Mouse (Mus musculus) embryonic facial prominence, embryonic 11.5 days (tissue): Measurements from ENCODE around the gene Tmc1. TPM values are rescaled to one million over a fixed set of nuclear protein-coding genes. Genes with fewer than 3 reads are reported as not detected.

ENCODE experiments used
- ATAC-seq: fragments of 200-750 bp; cut with Nextera tagmentation; replicated peaks from 2 replicates; pipeline ENCODE4 v1.8.0; 2017; ENCODE audit warnings: low read depth; ENCODE audit not compliant: insufficient number of reproducible peaks, low FRiP score, low TSS enrichment
- DNase-seq: peaks from one replicate; pipeline ENCODE4 v3.0.0-alpha.2; 2015; ENCODE audit warnings: low spot score
- H3K27ac ChIP-seq: fragments of 300-500 bp; sonication (generic); replicated peaks from 2 replicates; pipeline ENCODE4 v1.5.1; 2014; ENCODE audit warnings: mild to moderate bottlenecking, low read depth, low read length, control low read depth
- H3K27me3 ChIP-seq: fragments of 300-500 bp; sonication (generic); 2 replicates; pipeline ENCODE4 v1.6.1; 2014; ENCODE audit warnings: mild to moderate bottlenecking, low read length, moderate library complexity, mixed read lengths; ENCODE audit not compliant: control insufficient read depth, insufficient read depth
- H3K36me3 ChIP-seq: fragments of 300-500 bp; sonication (generic); replicated peaks from 2 replicates; pipeline ENCODE4 v1.6.1; 2014; ENCODE audit warnings: low read depth, mild to moderate bottlenecking, low read length, moderate library complexity, mixed read lengths; ENCODE audit not compliant: control insufficient read depth, insufficient read depth
- H3K4me1 ChIP-seq: fragments of 300-500 bp; sonication (generic); 2 replicates; pipeline ENCODE4 v1.6.1; 2014; ENCODE audit warnings: low read length, mixed read lengths; ENCODE audit not compliant: control insufficient read depth, insufficient read depth
- H3K4me2 ChIP-seq: fragments of 300-500 bp; sonication (generic); 2 replicates; pipeline ENCODE4 v1.6.1; 2014; ENCODE audit warnings: low read depth, mild to moderate bottlenecking, control low read depth, low read length, moderate library complexity
- H3K4me3 ChIP-seq: fragments of 300-500 bp; sonication (generic); 2 replicates; pipeline ENCODE4 v1.5.1; 2014; ENCODE audit warnings: low read depth, low read length, control low read depth
- H3K9ac ChIP-seq: fragments of 300-500 bp; sonication (generic); replicated peaks from 2 replicates; pipeline ENCODE4 v1.6.1; 2014; ENCODE audit warnings: mild to moderate bottlenecking, control low read depth, low read length
- H3K9me3 ChIP-seq: fragments of 300-500 bp; sonication (generic); replicated peaks from 2 replicates; pipeline ENCODE4 v1.6.1; 2016; ENCODE audit warnings: mild to moderate bottlenecking, low read length, inconsistent platforms, mixed read lengths; ENCODE audit not compliant: control insufficient read depth
- WGBS: fragments of 180-500 bp; shearing (Covaris S2); extraction: QIAGEN DNeasy Blood & Tissue Kit; methylation state at CpG from one replicate; pipeline ENCODE4 v1.1.7; 2014; 5-methylcytosine and 5-hydroxymethylcytosine counted together
- polyA plus RNA-seq: library from polyadenylated mRNA; unstranded; fragments of >200 nt; fragmentation: Nextera tagmentation; extraction: Ambion mirVana; gene quantifications from 2 replicates; pipeline ENCODE4 v1.2.1, GENCODE M21; 2014

The Tmc1 gene
- polyA plus RNA-seq, 1 experiment from 2014 or later = 0.42 TPM

DNA sequence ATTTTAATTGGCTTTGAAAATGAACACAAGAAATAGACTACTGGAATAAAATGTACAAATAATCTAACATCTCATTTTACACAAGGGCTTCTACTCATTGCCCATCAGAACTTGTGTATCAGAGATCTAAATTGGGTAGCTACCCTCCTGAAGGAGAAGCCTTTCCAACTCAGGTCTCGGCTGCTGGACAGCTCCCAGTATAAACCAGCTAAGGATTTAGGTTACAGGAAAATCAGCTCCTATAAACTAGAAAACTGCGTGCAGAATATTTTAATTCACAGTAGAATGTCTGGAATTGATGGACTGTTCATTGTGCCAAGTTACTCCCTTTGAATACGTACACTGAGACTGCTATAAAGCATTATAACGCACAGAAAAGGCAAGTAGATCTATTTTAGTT, 158.0 kb downstream of the Tmc1 start:
- ATAC-seq (no peak), DNase-seq (peak; percentile 50)
- H3K36me3 ChIP-seq = no peaks in the 10 kb centered on the region
- H3K9me3 ChIP-seq = no peaks in the 10 kb centered on the region
- WGBS = 63% methylated on average over 4 of the region's 4 CpGs
- no peak overlapping the region for H3K4me2 ChIP-seq
- no peak overlapping the region for H3K4me3 ChIP-seq
- H3K27me3 ChIP-seq = no peaks in the 10 kb centered on the region
- H3K27ac ChIP-seq = no peak overlapping the region
- H3K9ac ChIP-seq = no peak overlapping the region
- no peaks in the 10 kb centered on the region for H3K4me1 ChIP-seq

DNA sequence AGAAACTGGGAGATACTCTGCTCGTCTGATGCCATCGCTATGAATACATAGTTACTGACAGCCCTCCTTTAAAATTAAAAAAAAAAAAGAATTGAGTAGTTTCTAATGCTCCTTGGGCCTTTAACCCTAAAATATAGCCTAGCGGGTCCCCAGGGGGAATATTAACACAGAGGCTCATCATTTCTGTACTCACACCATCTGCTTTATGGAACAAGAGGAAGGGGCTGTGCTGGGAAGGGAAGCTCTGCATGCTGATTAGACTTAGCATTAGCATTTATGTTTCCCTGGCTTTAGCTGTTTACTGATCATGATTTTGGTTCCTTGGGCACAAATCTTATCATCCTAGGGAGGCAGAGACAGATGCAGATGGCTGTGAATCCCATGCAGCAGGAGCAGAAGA, 159.0 kb downstream of the Tmc1 start:
- Histone ChIP-seq H3K4me3 (no peak overlapping the region), H3K4me2 (no peak overlapping the region), H3K27me3 (no peaks in the 10 kb centered on the region), H3K36me3 (no peaks in the 10 kb centered on the region), H3K4me1 (no peaks in the 10 kb centered on the region), H3K9ac (no peak overlapping the region), H3K27ac (no peak overlapping the region), H3K9me3 (no peaks in the 10 kb centered on the region)
- 79% methylated on average over 3 of the region's 3 CpGs for WGBS
- DNase-seq (no peak), ATAC-seq (no peak)

DNA sequence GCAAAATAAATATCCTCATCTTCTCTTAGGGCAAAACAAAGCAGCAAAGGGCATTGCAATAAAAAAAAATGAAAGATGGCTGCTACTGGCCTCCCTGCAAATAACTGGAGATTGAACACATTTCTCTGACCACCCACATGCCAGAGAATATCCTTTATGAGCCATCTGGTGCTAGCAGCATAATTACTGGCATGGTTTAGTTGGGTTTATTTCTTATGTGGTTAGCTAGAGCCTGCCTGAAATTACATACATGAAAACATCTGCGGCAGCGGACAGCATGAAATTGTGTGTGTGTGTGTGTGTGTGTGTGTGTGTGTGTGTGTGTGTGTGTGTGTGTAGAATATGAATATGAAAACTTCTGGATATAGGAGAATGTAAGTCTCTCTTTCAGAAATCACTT, 161.2 kb downstream of the Tmc1 start:
- H3K27me3 ChIP-seq = no peaks in the 10 kb centered on the region
- WGBS = 75% methylated on average over 2 of the region's 2 CpGs
- no peak overlapping the region for H3K4me2 ChIP-seq
- ATAC-seq (no peak), DNase-seq (peak; percentile 11)
- no peak overlapping the region for H3K27ac ChIP-seq
- no peak overlapping the region for H3K4me3 ChIP-seq
- no peaks in the 10 kb centered on the region for H3K36me3 ChIP-seq
- no peaks in the 10 kb centered on the region for H3K9me3 ChIP-seq
- no peak overlapping the region for H3K9ac ChIP-seq
- H3K4me1 ChIP-seq = no peaks in the 10 kb centered on the region

DNA sequence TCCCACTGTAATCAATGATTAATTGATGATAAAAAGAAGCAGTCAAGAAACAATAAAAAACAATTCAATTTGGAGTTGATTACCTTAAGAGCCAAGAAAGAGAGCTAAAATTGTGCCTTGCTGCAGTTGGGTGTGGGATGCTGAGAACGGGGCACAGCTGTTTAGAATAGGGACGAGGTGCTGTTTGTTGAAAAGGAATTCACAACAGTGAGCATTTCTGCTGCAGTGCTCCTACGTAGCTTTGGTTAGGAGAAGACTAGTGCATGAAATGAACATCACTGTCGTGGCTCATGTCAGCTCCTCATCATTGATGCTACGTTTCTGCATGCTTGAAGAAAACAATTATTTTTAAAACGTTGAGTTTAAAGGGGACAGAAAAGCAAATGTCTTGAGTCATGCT, 166.7 kb downstream of the Tmc1 start:
- Histone ChIP-seq H3K4me2 (no peak overlapping the region), H3K27ac (no peak overlapping the region), H3K9me3 (no peaks in the 10 kb centered on the region), H3K4me1 (no peaks in the 10 kb centered on the region), H3K36me3 (no peaks in the 10 kb centered on the region), H3K27me3 (no peaks in the 10 kb centered on the region), H3K9ac (no peak overlapping the region), H3K4me3 (no peak overlapping the region)
- DNase-seq (no peak), ATAC-seq (no peak)
- 78% methylated on average over 6 of the region's 6 CpGs for WGBS

DNA sequence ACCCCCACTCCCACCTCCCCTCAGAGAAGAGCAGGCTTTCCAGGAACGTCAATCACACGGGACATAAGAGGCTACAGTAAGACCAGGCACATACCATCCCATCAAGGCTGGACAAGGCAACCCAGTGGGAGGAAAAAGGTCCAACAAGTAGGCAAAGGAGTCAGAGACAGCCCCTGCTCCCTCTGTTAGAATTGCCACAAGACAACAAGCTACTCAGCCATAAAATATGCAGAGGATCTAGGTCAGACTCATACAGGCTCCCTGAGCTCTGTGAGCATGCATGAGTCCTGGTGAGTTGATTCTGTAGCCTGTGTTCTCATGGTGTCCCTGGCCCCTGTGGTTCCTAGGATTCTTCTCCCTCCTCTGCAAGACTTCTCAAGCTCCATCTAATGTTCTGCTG, 178.3 kb downstream of the Tmc1 start:
- H3K4me2 ChIP-seq = no peak overlapping the region
- no peaks in the 10 kb centered on the region for H3K27me3 ChIP-seq
- ATAC-seq = no peak
- no peak for DNase-seq
- H3K9ac ChIP-seq = no peak overlapping the region
- H3K9me3 ChIP-seq = no peaks in the 10 kb centered on the region
- 64% methylated on average over 2 of the region's 2 CpGs for WGBS
- no peak overlapping the region for H3K27ac ChIP-seq
- no peaks in the 10 kb centered on the region for H3K36me3 ChIP-seq
- no peak overlapping the region for H3K4me3 ChIP-seq
- no peaks in the 10 kb centered on the region for H3K4me1 ChIP-seq

DNA sequence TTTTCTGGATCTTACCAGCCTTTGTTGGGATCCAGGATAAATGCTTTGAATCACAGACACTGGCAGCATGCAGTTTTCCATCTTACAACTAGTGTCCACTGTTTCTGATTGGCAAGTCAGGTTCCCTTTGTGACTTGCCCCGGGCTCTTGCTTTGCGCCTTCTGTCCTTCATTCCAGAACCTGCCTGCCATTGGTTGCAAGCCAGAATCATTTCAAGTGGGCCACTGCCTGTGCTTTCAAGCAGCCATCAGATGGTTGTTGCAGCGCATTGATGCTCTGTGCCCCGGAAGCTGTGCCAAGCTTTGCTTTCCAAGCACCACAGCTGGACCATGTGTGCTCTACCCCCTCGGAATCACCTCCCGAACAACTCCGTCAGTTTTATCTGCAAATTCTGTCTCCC, 180.1 kb downstream of the Tmc1 start:
- 88% methylated on average over 7 of the region's 7 CpGs for WGBS
- ATAC-seq (no peak), DNase-seq (no peak)
- Histone ChIP-seq H3K27ac (no peak overlapping the region), H3K27me3 (no peaks in the 10 kb centered on the region), H3K4me3 (no peak overlapping the region), H3K4me1 (no peaks in the 10 kb centered on the region), H3K36me3 (no peaks in the 10 kb centered on the region), H3K9me3 (no peaks in the 10 kb centered on the region), H3K9ac (no peak overlapping the region), H3K4me2 (no peak overlapping the region)

- ATAC-seq (no peak; the same call in 1 of the 2 replicates), DNase-seq (peak; percentile 76)
- Histone ChIP-seq H3K27me3 (no peaks in the 10 kb centered on the region), H3K36me3 (no peaks in the 10 kb centered on the region), H3K9me3 (no peaks in the 10 kb centered on the region), H3K4me3 (no peak overlapping the region), H3K27ac (no peak overlapping the region), H3K4me2 (no peak overlapping the region), H3K4me1 (no peaks in the 10 kb centered on the region), H3K9ac (no peak overlapping the region)
- WGBS = 21% methylated on average over 1 of the region's 1 CpGs
Observed at GRCm38 (mm10) chr19:20764214-20764613, 189.8 kb downstream of the Tmc1 start.

- no peak for DNase-seq
- Histone ChIP-seq H3K9me3 (no peaks in the 10 kb centered on the region), H3K4me2 (no peak overlapping the region), H3K9ac (no peak overlapping the region), H3K4me1 (no peaks in the 10 kb centered on the region), H3K4me3 (no peak overlapping the region), H3K27ac (no peak overlapping the region), H3K27me3 (no peaks in the 10 kb centered on the region), H3K36me3 (no peaks in the 10 kb centered on the region)
- ATAC-seq = no peak
- 75% methylated on average over 4 of the region's 4 CpGs for WGBS
Observed at GRCm38 (mm10) chr19:20761675-20762426, 192.2 kb downstream of the Tmc1 start.
